Mouse (Mus musculus): ENCODE results near the gene Ssna1. TPM values are rescaled to one million over a fixed set of nuclear protein-coding genes. Genes with fewer than 3 reads are reported as not detected.
A peak's percentile ranks its signal among the peaks of the same experiment; 100 is the strongest.
"Not testable (repeated sequence)": the region's sequence is repeated elsewhere in the genome, so short reads cannot be mapped to it uniquely, and the experiment has no call there.

Gene Ssna1
- total RNA-seq, 2 experiments from 2014 or later, result 55.9 to 58.1 TPM

GRCm38 (mm10) chr2:25262795-25263622 is 9.2 kb downstream of the Ssna1 start:
- peak in 1 of 2 experiments; percentile 46 for DNase-seq (ENCODE audit: low spot score in 2 of 2)

GRCm38 (mm10) chr2:25262291-25262767 is 9.9 kb downstream of the Ssna1 start, which contains the start of gene Tprn:
Gene Tprn, plus strand, starts transcription at chr2:25262618.
- DNase-seq (ENCODE audit: low spot score in 2 of 2), result peak; percentile 64 to 91

DNA sequence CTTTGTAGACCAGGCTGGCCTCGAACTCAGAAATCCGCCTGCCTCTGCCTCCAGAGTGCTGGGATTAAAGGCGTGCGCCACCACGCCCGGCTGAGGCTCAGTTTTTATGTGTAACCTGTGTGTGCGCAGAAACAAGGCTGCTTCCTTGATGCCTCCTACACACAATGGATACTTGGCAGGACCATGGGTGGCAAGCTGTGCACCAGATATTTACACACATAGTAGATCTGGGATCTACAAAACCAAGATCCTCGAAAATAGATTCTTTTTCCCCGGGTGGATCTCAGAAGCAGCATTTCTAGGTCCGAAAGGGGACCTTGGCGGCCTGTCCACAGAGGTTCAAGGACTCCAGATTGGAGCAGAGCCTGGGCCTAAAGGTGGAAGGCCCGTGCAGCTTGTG is 10.4 kb downstream of the Ssna1 start:
- DNase-seq (ENCODE audit: low spot score in 2 of 2), result no peak

GRCm38 (mm10) chr2:25258887-25259286 is 13.4 kb downstream of the Ssna1 start:
- DNase-seq (ENCODE audit: low spot score in 2 of 2), result no peak

GRCm38 (mm10) chr2:25257250-25257649 is 15.0 kb downstream of the Ssna1 start:
- DNase-seq (ENCODE audit: low spot score in 2 of 2), result not testable (repeated sequence)

- DNase-seq (ENCODE audit: low spot score in 2 of 2), result not testable (repeated sequence)
Observed at GRCm38 (mm10) chr2:25256443-25257109, 15.7 kb downstream of the Ssna1 start.

DNA sequence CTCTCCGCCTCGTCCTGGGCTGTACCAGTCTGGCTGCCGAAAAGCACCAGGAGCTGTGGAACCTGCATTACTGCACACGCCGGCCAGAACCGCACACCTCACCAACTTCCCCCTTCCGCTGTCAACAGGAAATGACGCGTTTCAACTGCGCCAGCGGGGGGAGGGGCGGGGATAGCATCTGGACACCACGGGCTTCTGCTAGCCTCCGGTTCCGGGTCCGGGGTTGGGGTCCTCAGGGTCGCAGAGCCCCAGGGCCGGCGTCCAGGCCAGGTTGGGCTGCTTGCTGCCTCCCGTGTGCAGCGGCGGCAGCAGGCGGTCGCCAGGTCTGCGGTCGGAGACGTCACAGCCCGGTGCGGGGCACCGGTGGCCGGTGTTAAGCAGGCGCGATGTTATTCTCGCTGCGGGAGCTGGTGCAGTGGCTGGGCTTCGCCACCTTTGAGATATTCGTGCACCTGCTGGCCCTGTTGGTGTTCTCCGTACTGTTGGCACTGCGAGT is 16.9 kb downstream of the Ssna1 start, which contains the start of gene Tmem203:
Gene Tmem203, plus strand, starts transcription at position 156 of the 496 bp plus-strand sequence.
- peak; percentile 77 to 85 for DNase-seq (ENCODE audit: low spot score in 2 of 2)

GRCm38 (mm10) chr2:25252331-25252730 is 19.9 kb downstream of the Ssna1 start:
- DNase-seq (ENCODE audit: low spot score in 2 of 2), result no peak

- no peak for DNase-seq (ENCODE audit: low spot score in 2 of 2)
Observed at GRCm38 (mm10) chr2:25246183-25247072, 25.8 kb downstream of the Ssna1 start, which contains the start of gene AL732309.1. Gene AL732309.1, minus strand, starts transcription at chr2:25246863.

DNA sequence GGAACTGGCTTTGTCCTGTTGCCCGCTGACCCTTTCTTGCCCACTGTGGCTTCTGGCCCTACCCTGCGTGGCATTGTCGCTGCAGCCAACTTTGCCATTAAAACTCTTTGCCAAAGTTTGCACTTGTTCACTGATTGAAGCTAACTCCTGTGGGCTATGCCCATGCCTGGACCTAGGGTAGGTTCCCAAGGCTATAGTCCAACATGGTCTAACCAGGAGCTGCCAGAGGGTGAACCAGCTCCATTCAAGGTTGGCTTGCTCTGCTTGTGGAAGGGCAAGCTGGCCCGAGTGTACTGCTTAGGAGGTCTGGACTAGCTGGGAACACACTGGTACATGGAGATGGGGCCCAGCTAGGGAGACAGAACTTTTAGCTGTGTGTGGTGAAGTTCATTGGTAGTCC is 28.1 kb downstream of the Ssna1 start:
- DNase-seq (ENCODE audit: low spot score in 2 of 2), result no peak

DNA sequence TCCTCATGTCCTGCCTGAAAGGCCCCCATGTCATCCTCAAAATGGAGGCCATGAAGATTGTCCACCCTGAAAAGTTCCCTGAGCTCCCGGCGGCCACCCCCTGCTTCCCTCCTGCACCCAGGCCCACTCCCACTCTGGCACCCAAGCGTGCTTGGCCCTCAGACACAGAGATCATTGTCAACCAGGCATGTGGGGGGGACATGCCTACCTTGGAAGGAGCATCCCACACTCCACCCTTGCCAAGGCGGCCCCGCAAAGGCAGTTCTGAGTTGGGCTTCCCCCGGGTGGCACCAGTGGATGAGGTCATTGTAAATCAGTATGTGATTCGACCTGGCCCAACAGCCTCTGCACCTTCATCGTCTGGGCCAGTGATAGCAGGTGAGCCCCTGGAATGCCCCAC is 28.9 kb downstream of the Ssna1 start:
- no peak for DNase-seq (ENCODE audit: low spot score in 2 of 2)

GRCm38 (mm10) chr2:25242101-25242506 is 30.1 kb downstream of the Ssna1 start, which contains the start of the genes Rnf208 and Cysrt1:
Gene Rnf208, plus strand, starts transcription at chr2:25242255.
Gene Cysrt1, minus strand, starts transcription at chr2:25242452.
- no peak for DNase-seq (ENCODE audit: low spot score in 2 of 2)

DNA sequence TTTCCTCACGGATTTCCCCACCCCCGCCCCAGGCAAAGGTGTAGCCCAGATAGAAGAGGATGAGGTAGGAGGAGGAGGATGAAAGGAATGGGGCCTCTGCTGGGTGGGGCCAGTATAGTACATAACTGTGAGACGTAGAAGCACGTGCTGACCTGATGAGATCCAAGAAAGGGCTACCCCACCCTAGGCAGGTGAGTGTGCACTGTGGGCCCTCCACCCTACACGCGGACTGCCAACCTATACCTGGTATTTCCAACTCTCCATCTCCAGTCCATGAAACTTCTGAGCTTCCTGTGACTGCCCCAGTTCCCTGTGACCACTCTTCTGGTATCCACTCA is 30.8 kb downstream of the Ssna1 start:
- DNase-seq (ENCODE audit: low spot score in 2 of 2), result no peak

GRCm38 (mm10) chr2:25240723-25241437 is 31.4 kb downstream of the Ssna1 start:
- DNase-seq (ENCODE audit: low spot score in 2 of 2), result peak in 1 of 2 experiments; percentile 42

- DNase-seq (ENCODE audit: low spot score in 2 of 2), result no peak
Observed at GRCm38 (mm10) chr2:25240310-25240709, 31.9 kb downstream of the Ssna1 start.

DNA sequence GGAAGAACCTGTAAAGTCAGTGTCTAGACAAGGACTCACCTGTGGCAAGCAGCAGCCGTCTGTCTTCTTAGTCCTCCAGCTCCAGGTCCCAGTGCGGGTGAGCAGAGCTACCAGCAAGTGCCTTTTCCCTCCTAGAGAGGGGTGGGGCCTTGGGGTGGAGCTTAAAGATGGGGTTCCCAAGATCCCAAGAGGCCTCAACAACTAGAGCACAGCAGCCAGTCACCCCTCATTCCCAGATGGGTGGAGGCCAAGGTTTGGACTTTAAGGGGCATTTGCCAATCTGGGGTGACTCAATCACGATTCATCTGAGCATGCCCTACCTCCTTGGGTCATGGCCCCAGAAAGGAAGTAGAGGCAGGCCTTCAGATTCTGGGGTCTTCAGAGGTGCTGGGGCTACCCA is 32.5 kb downstream of the Ssna1 start:
- no peak for DNase-seq (ENCODE audit: low spot score in 2 of 2)

- DNase-seq (ENCODE audit: low spot score in 2 of 2), result no peak
Observed at GRCm38 (mm10) chr2:25238106-25238505, 34.1 kb downstream of the Ssna1 start.

- no peak for DNase-seq (ENCODE audit: low spot score in 2 of 2)
Observed at GRCm38 (mm10) chr2:25237522-25237921, 34.7 kb downstream of the Ssna1 start.

GRCm38 (mm10) chr2:25236614-25237013 is 35.6 kb downstream of the Ssna1 start, which contains the start of gene Rnf224:
Gene Rnf224, minus strand, starts transcription at chr2:25236787.
- no peak for DNase-seq (ENCODE audit: low spot score in 2 of 2)

All from gastrocnemius, postnatal 4 days (tissue).